Mouse (Mus musculus): ENCODE results near the gene Dera.

The Dera gene

GRCm38 (mm10) chr6:137901255-137901654 lies 146.9 kb downstream of the Dera start:
- DNase-seq = no peak
